Mouse (Mus musculus): ENCODE results near the gene Rnf186.

DNA sequence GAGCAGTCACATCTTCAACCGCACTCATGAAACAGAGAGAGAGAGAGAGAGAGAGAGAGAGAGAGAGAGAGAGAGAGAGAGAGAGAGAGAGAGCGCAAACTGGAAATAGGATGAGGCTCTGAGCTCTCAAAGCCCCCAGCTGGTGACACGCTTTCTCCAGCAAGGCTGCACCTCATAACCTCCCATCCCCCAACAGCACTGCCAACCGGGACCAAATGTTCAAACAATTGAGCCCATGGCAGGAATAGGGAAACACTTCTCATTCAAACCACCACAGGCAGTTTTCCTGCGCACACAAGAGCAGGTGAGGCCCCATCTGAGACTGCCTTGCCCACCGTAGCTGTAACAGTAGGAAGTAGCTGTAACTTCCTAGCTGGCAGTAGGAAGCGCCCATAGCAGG, 25.5 kb upstream of the Rnf186 start:
- no peak for TF ChIP-seq CTCF (IDR thresholded peaks at IDR 0.05; ENCODE audit: control insufficient read depth, insufficient read depth, low read length)
- TF ChIP-seq POLR2A (IDR thresholded peaks at IDR 0.05; ENCODE audit: borderline replicate concordance, control insufficient read depth, low read depth, low read length), result no peak

Data from bone marrow, adult 2 months (tissue).